Mouse (Mus musculus): Measurements from ENCODE around the gene Ltbp4.

- TF ChIP-seq HCFC1 (IDR thresholded peaks at IDR 0.05; ENCODE audit: borderline replicate concordance, insufficient read depth, low read length): no peak
- no peak for TF ChIP-seq MAFK (IDR thresholded peaks at IDR 0.05; ENCODE audit: insufficient read depth, low read depth, low read length)
- no peak for TF ChIP-seq ZNF384 (IDR thresholded peaks at IDR 0.05; ENCODE audit: low read depth, low read length)
- TF ChIP-seq CHD2 (IDR thresholded peaks at IDR 0.05; ENCODE audit: low read depth, low read length): no peak
These were observed 2.3 kb downstream of the Ltbp4 start for GRCm38 (mm10) chr7:27335011-27335720.

Measured in ES-E14 (cell line).